Mouse (Mus musculus): ENCODE measurements around the gene Tbc1d8.

DNA sequence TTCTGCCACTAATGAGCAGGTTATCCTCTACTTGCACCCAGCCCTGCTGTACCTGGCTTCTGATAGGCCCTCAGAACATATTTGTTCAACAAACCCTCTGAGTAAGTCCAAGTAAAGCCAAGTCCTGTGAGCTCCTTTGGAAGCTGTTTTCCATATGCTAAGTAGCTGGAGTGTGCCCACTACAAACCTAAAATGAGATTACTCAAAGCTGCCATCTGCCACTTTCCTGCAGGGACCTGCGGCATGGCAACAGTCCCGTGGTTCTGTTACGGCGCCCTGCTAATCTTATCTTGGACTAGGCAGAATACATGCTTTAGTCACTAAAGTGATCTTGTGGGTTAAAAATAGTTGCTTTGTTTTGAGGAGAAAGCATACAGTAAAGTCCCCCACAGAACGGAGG is 32.4 kb downstream of the Tbc1d8 start:
- no peak for TF ChIP-seq CTCF (IDR thresholded peaks at IDR 0.05; ENCODE audit: borderline replicate concordance, control insufficient read depth, extremely low read depth, insufficient read depth, low read length, poor library complexity)
- no peak for TF ChIP-seq POLR2A (IDR thresholded peaks at IDR 0.05; ENCODE audit: control insufficient read depth, extremely low read depth, insufficient read depth, low read length, poor library complexity)

Measured in thymus, adult 2 months (tissue).